Mouse (Mus musculus) mesoderm, embryonic 11.5 days (tissue): ENCODE results near the gene Rps4x.

Experiments used
- DNase-seq: peaks from one replicate; pipeline ENCODE4 v3.0.0-alpha.2; 2012; ENCODE audit warnings: low read depth, low spot score

The Rps4x gene

GRCm38 (mm10) chrX:102188712-102189497 lies at the start of gene Rps4x:
Gene Rps4x, minus strand, starts transcription at chrX:102189394.
- peak; percentile 82 for DNase-seq

- DNase-seq: peak; percentile 52
Measured at GRCm38 (mm10) chrX:102219126-102219525, 29.9 kb upstream of the Rps4x start.

- DNase-seq: peak; percentile 54
Measured at GRCm38 (mm10) chrX:102215356-102215755, 26.2 kb upstream of the Rps4x start.

GRCm38 (mm10) chrX:102190840-102191239 lies 1.6 kb upstream of the Rps4x start:
- DNase-seq: no peak

GRCm38 (mm10) chrX:102189581-102189980 lies 387 bp upstream of the Rps4x start:
- DNase-seq: no peak

- no peak for DNase-seq
Measured at GRCm38 (mm10) chrX:102187023-102187699, 2.0 kb downstream of the Rps4x start.

GRCm38 (mm10) chrX:102182575-102182974 lies 6.6 kb downstream of the Rps4x start:
- no peak for DNase-seq

GRCm38 (mm10) chrX:102175538-102176287 lies 13.5 kb downstream of the Rps4x start:
- no peak for DNase-seq

GRCm38 (mm10) chrX:102170900-102171299 lies 18.3 kb downstream of the Rps4x start:
- DNase-seq: no peak

- no peak for DNase-seq
Measured at GRCm38 (mm10) chrX:102170135-102170534, 19.1 kb downstream of the Rps4x start.

- no peak for DNase-seq
Measured at GRCm38 (mm10) chrX:102169724-102170123, 19.5 kb downstream of the Rps4x start.

- DNase-seq: no peak
Measured at GRCm38 (mm10) chrX:102166986-102167385, 22.2 kb downstream of the Rps4x start.

GRCm38 (mm10) chrX:102166521-102166920 lies 22.7 kb downstream of the Rps4x start:
- DNase-seq: no peak

GRCm38 (mm10) chrX:102163529-102163928 lies 25.7 kb downstream of the Rps4x start:
- no peak for DNase-seq

- no peak for DNase-seq
Measured at GRCm38 (mm10) chrX:102163096-102163495, 26.1 kb downstream of the Rps4x start.

GRCm38 (mm10) chrX:102160528-102160927 lies 28.7 kb downstream of the Rps4x start:
- no peak for DNase-seq

GRCm38 (mm10) chrX:102159778-102160177 lies 29.4 kb downstream of the Rps4x start:
- DNase-seq: no peak

GRCm38 (mm10) chrX:102157423-102157791 lies 31.8 kb downstream of the Rps4x start:
- DNase-seq: no peak

- peak; percentile 96 for DNase-seq
Measured at GRCm38 (mm10) chrX:102156618-102157422, 32.4 kb downstream of the Rps4x start, which contains the start of gene Ercc6l. Gene Ercc6l, minus strand, starts transcription at chrX:102157091.

- no peak for DNase-seq
Measured at GRCm38 (mm10) chrX:102141157-102141556, 48.0 kb downstream of the Rps4x start.
